Mouse (Mus musculus) heart, postnatal 25 days (tissue): ENCODE data around the gene Mxd1. TPM values are rescaled to one million over a fixed set of nuclear protein-coding genes. Genes with fewer than 3 reads are reported as not detected.

ENCODE experiments used
- DNase-seq: peaks from one replicate; pipeline ENCODE4 v3.0.0; 2022; ENCODE audit warnings: low spot score
- intact Hi-C: fragments of 180-260 bp; cut with DNase I; formaldehyde crosslinking; loops from one replicate; pipeline ENCODE4 v1.15.1; 2025
- total RNA-seq, 2 experiments: library from RNA; stranded (reverse); gene quantifications; 2 replicates each; pipeline ENCODE4 v1.2.3; 2021

Gene Mxd1
- total RNA-seq = 1 to 10 TPM; 7.5 to 9.1 TPM

DNA sequence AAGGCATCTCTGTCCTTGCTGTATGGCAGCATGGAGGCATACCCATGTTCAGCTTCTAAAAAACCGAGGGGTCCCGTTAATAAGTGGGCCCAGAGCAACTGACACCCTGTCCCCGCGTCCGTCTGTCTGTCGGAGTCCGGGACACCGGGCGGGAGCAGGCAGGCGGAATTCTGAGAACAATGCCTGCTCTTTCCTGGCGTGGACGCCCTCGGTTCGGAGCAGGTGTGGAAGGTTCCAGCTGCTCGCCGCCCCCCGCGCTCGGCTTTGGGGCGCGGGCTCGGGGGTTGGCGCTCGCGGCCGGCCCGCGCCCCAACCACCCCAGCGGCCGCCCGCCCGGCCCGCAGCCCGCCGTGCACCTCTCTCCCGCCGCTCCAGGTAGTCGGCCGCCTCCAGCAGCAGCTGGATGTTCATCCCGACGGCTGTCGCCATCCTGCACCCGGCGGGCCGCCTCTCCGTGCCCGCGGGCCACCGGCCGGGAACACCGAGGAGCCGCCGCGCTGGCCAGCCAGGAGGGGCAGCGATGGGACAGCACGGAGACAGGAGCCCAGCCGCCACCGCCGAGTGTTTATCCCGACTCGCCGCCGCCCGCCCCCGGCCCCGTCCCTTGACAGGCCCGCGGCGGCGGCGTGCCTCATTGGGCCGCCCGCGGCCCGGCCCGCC lies at the start of gene Mxd1:
Gene Mxd1, minus strand, starts transcription at position 582 of the 660 bp plus-strand sequence.
- intact Hi-C loops = no loop called here
- no peak for DNase-seq

DNA sequence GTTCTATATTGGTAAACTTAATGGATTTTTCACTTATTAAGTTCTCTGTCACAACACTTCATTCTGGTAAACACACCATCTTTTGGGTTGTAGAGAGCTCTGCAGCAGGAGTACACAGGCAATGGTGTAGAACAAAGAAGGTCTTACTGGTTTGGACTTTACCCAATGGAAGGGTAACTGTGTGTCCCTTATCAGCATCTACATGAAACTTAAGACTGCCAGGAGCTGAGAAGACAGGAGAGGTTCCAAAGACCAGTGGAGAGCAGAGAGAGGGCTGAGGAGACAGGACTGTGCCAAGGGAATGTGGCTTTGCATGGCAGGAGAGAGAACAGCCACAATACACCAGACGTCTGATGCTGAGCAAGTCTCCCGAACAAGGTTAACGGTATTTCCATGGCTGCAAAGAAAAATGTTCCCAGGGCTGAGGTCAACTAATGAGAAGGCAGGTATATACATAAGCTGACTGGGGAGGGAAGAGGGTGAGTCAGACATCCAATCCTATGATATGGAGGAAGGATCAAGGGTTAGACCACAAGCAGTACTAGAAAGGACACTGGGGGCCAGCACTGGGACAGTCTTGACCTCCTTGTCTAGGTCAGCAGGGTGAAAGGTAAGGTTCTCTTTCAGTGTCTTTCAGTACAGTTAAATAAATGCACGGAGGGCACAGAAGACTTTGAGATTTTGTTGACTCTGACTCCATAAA lies 39.3 kb upstream of the Mxd1 start:
- DNase-seq = no peak

DNA sequence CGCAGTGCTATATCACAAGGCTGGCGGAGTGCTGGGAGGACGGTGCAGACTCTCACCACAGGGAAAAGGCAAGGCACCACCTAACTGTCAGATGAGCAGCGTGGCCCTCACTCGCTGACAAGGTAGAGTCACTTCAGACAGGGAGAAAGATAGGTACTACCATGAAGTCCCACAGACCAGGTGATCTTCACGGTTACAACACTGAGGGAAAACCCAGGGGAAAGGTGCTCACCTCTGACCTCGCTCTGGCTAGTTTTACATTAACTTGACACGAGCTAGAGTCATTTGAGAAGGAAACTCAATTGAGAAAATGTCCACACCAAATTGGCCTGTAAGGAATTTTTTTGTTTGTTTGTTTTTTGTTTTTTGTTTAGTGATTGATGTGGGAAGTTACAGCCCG lies 33.6 kb upstream of the Mxd1 start:
- DNase-seq = no peak
- intact Hi-C loops = no loop called here

More for the DNA sequence above, 39.3 kb upstream of the Mxd1 start:
- intact Hi-C loops = no loop called here

DNA sequence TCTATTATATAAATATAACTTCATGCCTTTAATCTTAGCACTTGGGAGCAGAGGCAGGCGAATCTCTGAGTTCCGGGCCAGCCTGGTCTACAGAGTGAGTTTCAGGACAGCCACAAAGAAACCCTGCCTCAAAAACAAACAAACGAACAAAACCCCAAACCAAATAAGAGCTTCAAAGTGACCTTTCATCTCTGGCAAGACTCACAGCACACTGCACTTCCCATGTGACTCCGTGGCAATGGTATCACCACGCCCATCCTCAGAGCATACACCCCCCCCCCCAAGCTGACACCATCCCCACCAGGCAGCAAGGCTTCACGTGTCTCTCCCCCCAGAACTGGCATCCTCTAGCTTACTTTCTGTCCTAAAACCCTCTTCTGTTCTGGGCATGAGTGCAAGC lies 28.9 kb upstream of the Mxd1 start:
- intact Hi-C loops = no loop called here
- no peak for DNase-seq

DNA sequence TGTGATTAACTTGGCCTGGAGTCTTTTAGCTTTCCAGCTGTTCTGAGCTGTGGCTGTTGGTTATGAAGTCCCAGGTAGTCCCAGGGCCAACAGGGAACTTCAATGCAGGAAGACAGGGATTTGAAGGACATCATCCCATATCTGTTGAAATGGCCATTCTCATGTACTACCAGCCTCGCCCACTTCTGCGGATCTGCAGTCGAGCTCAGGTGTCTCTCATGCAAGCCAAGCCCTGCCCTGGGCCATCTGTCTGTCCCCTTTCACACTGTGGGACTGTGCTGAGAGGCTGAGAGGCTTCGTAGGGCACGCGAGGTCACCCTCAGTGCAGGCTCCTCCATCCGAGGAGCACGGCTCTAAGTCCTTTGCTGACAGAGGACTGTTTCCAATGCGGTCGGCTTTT lies 27.3 kb upstream of the Mxd1 start:
- DNase-seq = no peak
- intact Hi-C loops = no loop called here

DNA sequence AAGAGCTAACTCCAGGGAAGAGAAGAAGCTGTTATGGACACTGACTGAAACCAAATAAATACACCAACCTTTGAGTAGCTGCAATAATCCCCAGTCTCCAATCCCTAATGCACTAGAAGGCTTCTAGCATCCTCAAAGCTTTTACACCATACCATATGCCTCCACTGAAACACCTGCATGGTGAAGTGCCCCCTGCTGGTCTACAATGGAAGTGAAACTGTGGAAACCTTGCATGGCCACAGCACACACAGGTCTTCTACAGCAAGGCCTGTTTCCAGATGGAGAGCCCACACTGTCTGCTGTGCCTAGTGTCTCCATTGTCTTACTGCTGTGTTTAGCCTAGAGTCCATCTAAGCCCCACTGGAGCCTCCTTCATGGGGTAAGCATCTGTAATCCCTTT lies 25.5 kb upstream of the Mxd1 start:
- intact Hi-C loops = no loop called here

DNA sequence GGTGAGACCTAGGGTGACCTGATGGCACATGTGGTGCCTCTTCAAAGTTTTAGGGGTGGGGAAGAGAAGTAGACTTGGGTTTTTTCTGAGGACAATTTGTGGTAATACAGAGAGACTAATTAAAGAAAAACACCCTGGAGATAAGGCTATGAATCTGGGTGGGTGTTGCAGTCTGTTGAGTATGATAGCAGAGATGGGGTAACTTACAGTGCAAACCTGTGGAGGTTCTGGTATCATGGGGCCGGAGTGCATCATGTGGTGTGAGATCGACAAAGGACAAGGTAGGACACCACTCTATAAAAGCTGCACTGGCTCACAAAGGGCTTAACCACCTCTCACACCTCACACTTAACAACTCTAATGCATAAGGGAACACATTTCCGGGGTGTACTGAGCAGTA lies 20.7 kb upstream of the Mxd1 start:
- no peak for DNase-seq
- intact Hi-C loops = no loop called here

More for the DNA sequence above, 25.5 kb upstream of the Mxd1 start:
- DNase-seq = no peak

DNA sequence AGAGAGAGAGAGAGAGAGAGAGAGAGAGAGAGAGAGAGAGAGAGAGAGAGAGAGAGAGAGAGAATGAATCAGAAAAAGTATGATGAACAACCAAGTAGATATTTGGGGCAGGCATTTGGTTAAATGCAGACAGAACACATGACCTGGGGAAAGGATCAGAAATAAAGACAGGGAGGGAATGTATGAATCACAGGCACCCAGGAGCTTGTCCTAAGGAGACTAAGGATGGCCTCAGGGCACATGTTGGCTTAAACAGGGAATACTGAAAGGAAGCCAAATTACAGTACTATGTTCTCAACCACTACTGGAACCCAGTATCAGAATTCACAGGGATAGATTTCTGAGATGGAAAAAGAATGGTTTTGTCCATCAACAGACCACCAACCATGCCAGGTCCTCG lies 18.0 kb upstream of the Mxd1 start:
- DNase-seq = no peak
- intact Hi-C loops = no loop called here

DNA sequence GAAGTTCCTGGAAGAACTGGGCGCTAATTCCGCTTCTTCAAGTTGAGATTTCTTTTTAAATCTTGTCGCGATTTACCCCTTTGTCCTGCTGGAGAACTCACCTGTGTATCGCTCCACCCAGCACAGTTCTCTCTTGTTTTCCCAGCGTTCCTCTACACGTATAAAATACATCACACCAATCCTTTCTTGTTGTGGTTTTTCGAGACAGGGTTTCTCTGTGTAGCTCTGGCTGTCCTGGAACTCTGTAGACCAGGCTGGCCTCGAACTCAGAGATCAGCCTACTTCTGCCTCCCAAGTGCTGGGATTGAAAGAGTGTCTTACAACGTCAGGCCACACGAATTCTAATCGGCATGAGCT lies 15.7 kb upstream of the Mxd1 start:
- DNase-seq = no peak
- intact Hi-C loops = loop anchor here (5.0 kb wide), 1 partner anchor 48 kb away; the partner anchor contains the start of gene Gmcl1

DNA sequence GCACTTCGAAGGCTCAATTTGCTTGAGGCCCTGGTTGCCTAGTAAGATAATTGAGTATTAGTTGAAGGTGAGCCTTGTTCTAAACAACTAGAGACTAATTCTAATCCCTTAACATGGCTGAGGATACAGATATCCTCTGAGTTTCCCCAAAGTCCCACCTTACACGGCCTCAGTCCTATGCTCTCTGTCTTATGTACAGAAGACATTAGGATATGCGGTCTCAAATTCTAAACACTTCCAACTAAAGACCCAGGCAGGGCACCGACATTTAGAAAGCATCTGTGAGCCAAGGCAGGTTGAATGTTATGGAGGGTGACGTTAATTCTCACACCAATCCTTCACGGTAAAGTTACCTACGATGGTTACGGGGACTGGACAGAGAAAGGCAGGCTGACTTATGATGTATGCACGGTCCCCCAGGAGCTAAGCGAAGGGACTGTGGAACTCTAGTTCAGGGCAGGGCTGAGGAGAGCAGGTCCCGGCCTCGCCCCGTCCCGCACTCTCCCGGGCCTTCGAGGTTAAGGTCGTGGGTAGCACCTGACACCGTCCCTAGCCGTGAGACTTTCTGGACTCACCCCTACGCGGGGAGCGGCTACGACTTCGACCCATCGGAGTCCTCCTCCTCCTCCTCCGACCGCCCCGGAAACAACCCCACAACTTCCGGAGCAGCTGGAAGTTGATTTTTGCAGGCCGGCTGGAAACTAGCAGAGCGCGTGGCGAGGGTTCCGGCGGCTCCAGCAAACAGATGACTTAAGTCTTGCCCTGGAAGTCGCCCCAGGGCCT lies 15.1 kb upstream of the Mxd1 start, which contains the start of gene Snrnp27:
Gene Snrnp27, minus strand, starts transcription at position 651 of the 783 bp plus-strand sequence.
- intact Hi-C loops = loop anchor here (5.0 kb wide), 1 partner anchor 48 kb away; the partner anchor contains the start of gene Gmcl1
- peak; percentile 81 for DNase-seq

DNA sequence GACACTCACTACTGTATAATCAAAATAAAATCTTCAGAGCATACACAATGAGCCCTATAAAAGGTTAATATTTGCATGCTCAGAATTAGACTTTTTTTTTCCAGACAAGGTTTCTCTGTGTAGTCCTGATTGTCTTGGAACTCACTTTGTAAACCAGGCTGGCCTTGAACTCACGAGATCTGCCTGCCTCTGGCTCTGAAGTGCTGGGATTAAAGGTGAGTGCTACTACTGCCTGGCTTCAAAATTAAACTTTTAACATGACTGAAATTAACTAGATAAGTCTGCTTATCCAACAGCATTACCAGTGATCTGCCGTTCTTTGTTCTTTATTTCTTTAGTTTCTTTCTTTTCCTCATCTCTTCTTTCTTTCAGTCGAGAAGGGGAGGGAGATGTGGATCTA lies 12.3 kb upstream of the Mxd1 start:
- intact Hi-C loops = loop anchor here (5.0 kb wide), 1 partner anchor 51 kb away; the partner anchor contains the start of gene Gmcl1
- DNase-seq = no peak

DNA sequence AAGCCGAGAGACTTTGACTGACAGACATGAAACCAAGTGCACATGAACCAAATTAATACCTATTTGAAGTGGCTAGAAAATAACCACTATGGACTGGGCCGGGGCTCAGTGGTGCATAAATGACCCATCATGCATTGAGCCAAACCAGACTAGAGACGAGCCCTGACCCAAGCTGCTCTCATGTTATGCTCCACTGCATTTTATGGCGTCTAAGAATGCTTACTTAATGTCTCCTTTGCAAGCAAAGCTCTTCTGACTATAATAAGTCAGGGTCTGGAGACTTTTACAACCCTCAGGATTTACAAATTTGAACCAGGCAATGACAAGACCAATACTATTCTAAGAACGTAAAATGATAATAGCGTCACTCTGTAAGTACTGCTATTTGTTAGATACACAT lies 9.4 kb upstream of the Mxd1 start:
- no peak for DNase-seq
- intact Hi-C loops = loop anchor here (10.0 kb wide), 1 partner anchor 244 kb away; the partner anchor contains the start of gene C87436

DNA sequence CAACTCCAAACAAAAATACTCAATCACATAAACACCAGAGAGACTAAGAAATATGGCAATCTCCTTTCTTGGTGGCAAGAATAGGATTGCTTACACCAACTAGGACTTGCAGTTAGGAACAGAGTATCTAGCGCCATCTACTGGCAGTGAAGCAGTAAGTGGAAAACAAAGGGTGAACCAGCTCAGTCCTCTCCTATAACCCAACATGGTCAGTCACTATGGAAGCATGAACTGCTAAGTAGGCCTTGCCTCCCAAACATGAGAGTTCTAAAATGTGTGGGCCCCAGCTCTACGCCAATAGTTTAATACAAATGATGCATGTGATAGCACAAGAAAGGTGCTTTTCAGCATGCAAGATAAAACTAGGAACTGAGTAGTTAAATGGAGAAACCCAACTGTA lies 1.9 kb upstream of the Mxd1 start:
- DNase-seq = no peak
- intact Hi-C loops = loop anchor here (1.0 to 10.0 kb wide), 4 partner anchors 72 to 236 kb away; partner anchors contain the start of gene C87436

DNA sequence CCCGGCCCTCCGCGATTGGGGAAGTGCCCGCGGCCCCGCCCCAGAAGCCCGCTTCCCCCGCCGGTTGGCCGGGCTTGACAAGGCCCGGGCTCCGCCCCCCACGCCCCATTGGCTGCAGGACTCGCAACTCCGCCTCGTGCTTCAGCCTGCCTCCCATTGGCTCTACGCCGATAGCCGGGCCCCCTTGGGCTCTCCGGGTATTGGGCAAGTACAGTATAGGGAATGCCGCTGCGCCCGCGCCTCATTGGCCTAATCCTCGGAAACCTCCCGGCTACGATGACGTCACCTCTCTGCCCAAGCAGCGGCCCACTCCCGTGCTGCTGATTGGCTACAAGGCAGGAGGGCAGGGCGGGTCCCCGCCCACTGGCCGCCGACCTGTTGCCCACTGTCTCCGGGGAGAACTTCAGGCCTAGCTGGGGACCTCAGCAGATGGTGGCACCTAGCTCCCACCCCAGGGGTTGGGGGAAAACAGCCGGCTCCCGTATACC lies 323 bp upstream of the Mxd1 start:
- intact Hi-C loops = no loop called here
- peak; percentile 100 for DNase-seq

DNA sequence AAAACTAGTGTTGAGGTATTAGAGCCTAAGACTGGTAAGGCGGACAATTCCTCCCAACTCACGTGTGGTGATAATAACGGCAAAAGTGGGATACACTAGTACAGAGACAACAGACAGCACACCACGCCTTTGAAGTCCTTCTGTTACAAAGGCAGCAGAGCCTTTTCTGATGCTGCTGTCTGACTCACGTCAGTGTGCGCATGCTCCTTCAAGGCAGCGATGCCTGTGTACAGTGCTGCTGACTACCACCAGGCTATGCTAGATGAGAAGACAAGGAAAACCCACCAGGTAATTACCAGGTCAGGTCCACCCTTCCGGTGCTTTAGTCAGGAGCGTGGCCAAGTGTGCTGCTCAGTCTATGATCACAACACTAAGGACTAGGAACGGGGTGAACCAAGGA lies 1.9 kb downstream of the Mxd1 start:
- no peak for DNase-seq
- intact Hi-C loops = no loop called here

DNA sequence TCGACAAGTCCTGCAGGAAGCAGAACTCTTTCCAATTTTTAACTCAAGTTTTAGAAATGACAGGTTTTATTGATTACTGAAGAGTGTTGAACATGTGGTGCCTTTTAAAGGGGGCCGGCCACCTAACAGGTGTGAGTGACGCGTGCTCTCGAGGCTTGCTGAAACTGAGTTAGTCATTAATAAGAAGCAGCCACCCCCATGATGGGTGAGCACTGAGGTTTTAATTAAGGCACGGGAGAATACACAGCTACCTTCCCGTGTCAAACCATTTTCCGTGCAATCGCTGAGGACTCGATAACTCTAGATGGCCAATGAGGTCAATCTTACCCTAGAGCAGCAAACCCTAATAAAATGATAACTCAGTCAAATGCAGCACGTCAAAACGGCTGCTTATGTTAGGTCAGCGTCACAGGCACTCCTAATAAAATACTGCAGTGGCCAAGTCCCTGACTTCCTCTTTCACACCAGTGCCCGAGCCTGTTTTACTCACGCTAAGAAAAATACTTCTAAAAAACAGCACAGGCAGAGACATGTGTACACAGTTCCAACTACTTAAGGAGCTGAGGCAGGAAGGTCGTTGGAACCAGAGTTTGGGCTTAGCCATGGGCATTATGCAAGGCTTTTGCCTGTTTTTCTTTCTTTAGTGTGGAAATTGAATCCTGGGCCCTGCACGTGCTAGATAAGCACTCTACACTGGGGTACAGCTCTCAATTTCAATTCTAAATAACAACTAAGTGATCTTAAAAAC lies 3.2 kb downstream of the Mxd1 start:
- no peak for DNase-seq

DNA sequence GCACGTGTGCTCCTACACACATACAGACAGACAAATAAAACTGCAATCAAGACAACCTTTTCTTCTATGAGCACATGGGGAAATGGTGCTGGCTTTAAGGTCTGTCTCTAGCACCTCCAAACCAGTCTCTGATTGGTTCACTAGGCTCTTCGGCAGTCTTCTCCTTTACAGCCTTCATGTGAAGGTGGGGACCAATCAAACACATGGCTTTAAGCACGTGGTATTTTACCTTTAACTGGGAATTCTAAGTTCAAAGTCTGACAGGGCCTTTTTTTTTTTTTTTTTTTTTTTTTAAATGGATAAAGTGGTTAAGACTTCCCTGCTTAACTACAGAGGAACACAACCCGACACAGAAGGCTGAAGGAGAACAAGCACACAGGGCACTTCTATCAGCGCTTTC lies 3.9 kb downstream of the Mxd1 start:
- intact Hi-C loops = no loop called here
- no peak for DNase-seq

More for the DNA sequence above, 3.2 kb downstream of the Mxd1 start:
- intact Hi-C loops = no loop called here

DNA sequence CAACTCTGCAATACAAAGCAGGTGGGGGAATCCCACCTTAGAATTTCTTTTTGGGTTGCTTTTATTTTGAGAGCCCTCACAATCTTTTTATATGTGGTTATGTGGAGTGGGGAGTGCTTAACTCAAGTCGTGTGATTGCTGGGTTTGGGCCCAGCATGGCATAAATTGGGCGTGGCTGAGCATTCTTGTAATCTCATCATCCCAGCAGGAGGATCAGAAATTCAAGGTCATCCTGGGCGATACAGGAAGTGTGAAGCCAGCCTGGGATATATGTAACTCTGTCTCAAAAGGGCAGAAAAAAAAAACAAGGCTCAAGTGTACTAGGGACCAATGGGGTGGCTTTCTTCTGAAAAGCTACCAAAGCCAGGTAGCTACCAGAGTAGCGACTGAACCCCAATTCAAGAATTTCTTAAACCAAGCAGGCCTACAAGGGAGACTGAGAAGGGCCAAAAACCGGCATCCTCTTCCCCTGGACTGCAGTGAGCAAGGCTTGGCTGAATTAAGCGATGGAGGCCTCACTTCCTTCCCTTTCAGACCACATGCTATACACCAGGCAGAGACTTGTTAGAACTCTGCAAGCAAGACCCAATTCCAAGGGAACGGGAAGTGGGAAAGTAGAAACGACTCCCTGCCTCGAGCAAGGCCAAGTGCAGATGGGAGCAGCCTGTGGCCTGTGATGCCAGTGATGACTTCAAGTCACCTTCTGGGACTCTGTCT lies 8.6 kb downstream of the Mxd1 start:
- DNase-seq = no peak
- intact Hi-C loops = no loop called here

DNA sequence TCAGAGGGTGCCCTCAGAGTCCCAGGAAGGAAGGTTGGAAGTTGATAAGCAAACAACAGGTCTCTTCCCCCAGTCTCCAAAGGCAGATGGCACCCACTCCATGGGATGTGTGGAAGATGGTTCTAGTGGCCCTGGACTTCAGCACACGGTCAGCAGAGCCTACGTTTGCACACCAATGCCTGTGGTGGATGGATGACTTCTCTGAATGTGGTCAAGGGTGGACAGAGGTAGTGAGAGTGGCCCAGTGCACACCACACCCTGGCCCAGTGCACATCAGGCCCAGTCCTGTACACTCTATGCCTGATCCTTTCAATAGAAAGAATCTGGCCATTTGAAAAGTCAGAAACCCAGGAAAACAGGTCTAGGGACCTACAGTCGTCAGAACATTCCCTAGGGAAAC lies 10.5 kb downstream of the Mxd1 start:
- intact Hi-C loops = no loop called here
- no peak for DNase-seq
